Mouse (Mus musculus) lung, embryonic 15.5 days (tissue): Measurements from ENCODE around the gene E130208F15Rik. TPM values are rescaled to one million over a fixed set of nuclear protein-coding genes. Genes with fewer than 3 reads are reported as not detected.

ENCODE experiments used
- ATAC-seq: fragments of 200-750 bp; cut with Nextera tagmentation; 2 replicates; pipeline ENCODE4 v1.8.0; 2017; ENCODE audit warnings: moderate number of reproducible peaks, borderline replicate concordance; ENCODE audit not compliant: low FRiP score, low TSS enrichment; ENCODE audit errors: extremely low read depth
- H3K27ac ChIP-seq: fragments of 300-500 bp; sonication (generic); 2 replicates; pipeline ENCODE4 v1.5.1; 2015; ENCODE audit warnings: moderate library complexity, mild to moderate bottlenecking, inconsistent platforms
- H3K27me3 ChIP-seq: fragments of 300-500 bp; sonication (generic); 2 replicates; pipeline ENCODE4 v1.6.1; 2015; ENCODE audit warnings: inconsistent platforms
- H3K36me3 ChIP-seq: fragments of 300-500 bp; sonication (generic); 2 replicates; pipeline ENCODE4 v1.6.1; 2015; ENCODE audit warnings: inconsistent platforms
- H3K4me1 ChIP-seq: fragments of 300-500 bp; sonication (generic); 2 replicates; pipeline ENCODE4 v1.6.1; 2015; ENCODE audit warnings: inconsistent platforms
- H3K4me2 ChIP-seq: fragments of 300-500 bp; sonication (generic); 2 replicates; pipeline ENCODE4 v1.6.1; 2015; ENCODE audit warnings: inconsistent platforms, mild to moderate bottlenecking, moderate library complexity
- H3K4me3 ChIP-seq: fragments of 300-500 bp; sonication (generic); 2 replicates; pipeline ENCODE4 v1.5.1; 2015; ENCODE audit warnings: mild to moderate bottlenecking, inconsistent platforms
- H3K9ac ChIP-seq: fragments of 300-500 bp; sonication (generic); 2 replicates; pipeline ENCODE4 v1.6.1; 2015; ENCODE audit warnings: inconsistent platforms
- H3K9me3 ChIP-seq: fragments of 300-500 bp; sonication (generic); 2 replicates; pipeline ENCODE4 v1.6.1; 2016; ENCODE audit warnings: inconsistent platforms
- WGBS: fragments of 180-500 bp; shearing (Covaris S2); methylation state at CpG from one replicate; pipeline ENCODE4 v1.1.7; 2015; 5-methylcytosine and 5-hydroxymethylcytosine counted together
- polyA plus RNA-seq: library from polyadenylated mRNA; unstranded; fragments of >200 nt; fragmentation: Nextera tagmentation; extraction: Ambion mirVana; gene quantifications from 2 replicates; pipeline ENCODE4 v1.2.1, GENCODE M21; 2015

Gene E130208F15Rik
- polyA plus RNA-seq, 1 experiment from 2014 or later = not detected

GRCm38 (mm10) chr7:30289714-30290399 lies 31.7 kb upstream of the E130208F15Rik start:
- WGBS = 57% methylated on average over 10 of the region's 10 CpGs
- H3K27ac ChIP-seq = no peak overlapping the region
- ATAC-seq = no peak

GRCm38 (mm10) chr7:30291215-30292131 lies 30.1 kb upstream of the E130208F15Rik start, which contains the start of gene Clip3:
Gene Clip3 (plus strand): TSS chr7:30291728.
- Histone ChIP-seq H3K27ac (no peak within 1 kb of the TSS), H3K4me2 (peak within 1 kb of the TSS; percentile 59), H3K4me3 (peak within 1 kb of the TSS; percentile 62), H3K27me3 (no peaks in the 10 kb centered on the region), H3K36me3 (no peaks in the 10 kb centered on the region), H3K9me3 (no peaks in the 10 kb centered on the region), H3K4me1 (no peaks in the 10 kb centered on the region; the same call in none of the 2 replicates), H3K9ac (peak within 1 kb of the TSS; percentile 50)
- WGBS = 7% methylated on average over 35 of the region's 35 CpGs
- peak; percentile 85; the same call in 1 of the 2 replicates for ATAC-seq

More at GRCm38 (mm10) chr7:30289714-30290399, 31.7 kb upstream of the E130208F15Rik start:
- Histone ChIP-seq H3K9ac (no peak overlapping the region), H3K4me2 (no peak overlapping the region), H3K27me3 (no peaks in the 10 kb centered on the region), H3K9me3 (no peaks in the 10 kb centered on the region), H3K36me3 (no peaks in the 10 kb centered on the region), H3K4me1 (no peaks in the 10 kb centered on the region; the same call in none of the 2 replicates), H3K4me3 (no peak overlapping the region)

- Histone ChIP-seq H3K4me3 (no peak overlapping the region), H3K27ac (no peak overlapping the region), H3K27me3 (no peaks in the 10 kb centered on the region), H3K9me3 (no peaks in the 10 kb centered on the region), H3K4me1 (no peaks in the 10 kb centered on the region; the same call in none of the 2 replicates), H3K36me3 (peaks cover 3% of the 10 kb centered on the region; the same call in 1 of the 2 replicates), H3K4me2 (no peak overlapping the region), H3K9ac (no peak overlapping the region)
- 73% methylated on average over 13 of the region's 13 CpGs for WGBS
- no peak for ATAC-seq
These were observed 27.7 kb upstream of the E130208F15Rik start for GRCm38 (mm10) chr7:30293795-30294194.

- Histone ChIP-seq H3K9me3 (no peaks in the 10 kb centered on the region), H3K27ac (no peak overlapping the region), H3K4me1 (no peaks in the 10 kb centered on the region; the same call in none of the 2 replicates), H3K4me3 (no peak overlapping the region), H3K27me3 (no peaks in the 10 kb centered on the region), H3K36me3 (peaks cover 3% of the 10 kb centered on the region; the same call in 1 of the 2 replicates), H3K4me2 (no peak overlapping the region), H3K9ac (no peak overlapping the region)
- ATAC-seq = no peak
- 82% methylated on average over 5 of the region's 5 CpGs for WGBS
These were observed 27.2 kb upstream of the E130208F15Rik start for GRCm38 (mm10) chr7:30294296-30294695.

- Histone ChIP-seq H3K9ac (no peak overlapping the region), H3K27me3 (no peaks in the 10 kb centered on the region), H3K4me1 (no peaks in the 10 kb centered on the region; the same call in none of the 2 replicates), H3K9me3 (no peaks in the 10 kb centered on the region), H3K36me3 (peaks cover 3% of the 10 kb centered on the region; the same call in 1 of the 2 replicates), H3K4me2 (no peak overlapping the region), H3K27ac (no peak overlapping the region), H3K4me3 (no peak overlapping the region)
- WGBS = 56% methylated on average over 10 of the region's 10 CpGs
- ATAC-seq = no peak
These were observed 26.4 kb upstream of the E130208F15Rik start for GRCm38 (mm10) chr7:30295103-30295502.

- Histone ChIP-seq H3K9me3 (no peaks in the 10 kb centered on the region), H3K4me2 (no peak overlapping the region), H3K9ac (no peak overlapping the region), H3K4me3 (no peak overlapping the region), H3K36me3 (peaks cover 8% of the 10 kb centered on the region; the same call in 1 of the 2 replicates), H3K27ac (no peak overlapping the region), H3K27me3 (no peaks in the 10 kb centered on the region), H3K4me1 (no peaks in the 10 kb centered on the region; the same call in none of the 2 replicates)
- no peak for ATAC-seq
- WGBS = 90% methylated on average over 15 of the region's 15 CpGs
These were observed 24.7 kb upstream of the E130208F15Rik start for GRCm38 (mm10) chr7:30296816-30297215.

GRCm38 (mm10) chr7:30297266-30297665 lies 24.3 kb upstream of the E130208F15Rik start:
- WGBS = 69% methylated on average over 16 of the region's 16 CpGs
- Histone ChIP-seq H3K36me3 (peaks cover 12% of the 10 kb centered on the region; the same call in 1 of the 2 replicates), H3K4me3 (no peak overlapping the region), H3K27me3 (no peaks in the 10 kb centered on the region), H3K27ac (no peak overlapping the region), H3K9me3 (no peaks in the 10 kb centered on the region), H3K4me2 (no peak overlapping the region), H3K9ac (no peak overlapping the region), H3K4me1 (no peaks in the 10 kb centered on the region; the same call in none of the 2 replicates)
- no peak for ATAC-seq

GRCm38 (mm10) chr7:30300914-30301313 lies 20.6 kb upstream of the E130208F15Rik start:
- no peak for ATAC-seq
- Histone ChIP-seq H3K9ac (no peak overlapping the region), H3K36me3 (peaks cover 22% of the 10 kb centered on the region), H3K9me3 (no peaks in the 10 kb centered on the region), H3K4me1 (no peaks in the 10 kb centered on the region), H3K4me3 (no peak overlapping the region), H3K4me2 (no peak overlapping the region), H3K27me3 (no peaks in the 10 kb centered on the region), H3K27ac (no peak overlapping the region)
- 46% methylated on average over 3 of the region's 3 CpGs for WGBS

GRCm38 (mm10) chr7:30306083-30306779 lies 15.3 kb upstream of the E130208F15Rik start:
- peaks cover 19% of the 10 kb centered on the region; the same call in 1 of the 2 replicates for H3K36me3 ChIP-seq
- H3K4me2 ChIP-seq = no peak overlapping the region
- WGBS = 90% methylated on average over 16 of the region's 16 CpGs
- H3K4me3 ChIP-seq = no peak overlapping the region
- H3K4me1 ChIP-seq = peaks cover 13% of the 10 kb centered on the region
- H3K27ac ChIP-seq = no peak overlapping the region
- H3K27me3 ChIP-seq = no peaks in the 10 kb centered on the region
- no peaks in the 10 kb centered on the region for H3K9me3 ChIP-seq
- no peak overlapping the region for H3K9ac ChIP-seq
- no peak for ATAC-seq

GRCm38 (mm10) chr7:30308076-30309005 lies 13.2 kb upstream of the E130208F15Rik start, which contains the start of gene Alkbh6:
Gene Alkbh6 (plus strand): TSS chr7:30308717.
- Histone ChIP-seq H3K4me1 (peaks cover 13% of the 10 kb centered on the region), H3K36me3 (peaks cover 5% of the 10 kb centered on the region; the same call in 1 of the 2 replicates), H3K4me3 (peak within 1 kb of the TSS; percentile 59), H3K9ac (peak within 1 kb of the TSS; percentile 48), H3K9me3 (no peaks in the 10 kb centered on the region), H3K27ac (peak within 1 kb of the TSS; percentile 41; the same call in 1 of the 2 replicates), H3K27me3 (no peaks in the 10 kb centered on the region), H3K4me2 (peak within 1 kb of the TSS; percentile 83)
- 3% methylated on average over 27 of the region's 27 CpGs for WGBS
- ATAC-seq = peak; percentile 99
